11 mouse cellular contexts compared by ENCODE assay signal in the genomic region with DNA sequence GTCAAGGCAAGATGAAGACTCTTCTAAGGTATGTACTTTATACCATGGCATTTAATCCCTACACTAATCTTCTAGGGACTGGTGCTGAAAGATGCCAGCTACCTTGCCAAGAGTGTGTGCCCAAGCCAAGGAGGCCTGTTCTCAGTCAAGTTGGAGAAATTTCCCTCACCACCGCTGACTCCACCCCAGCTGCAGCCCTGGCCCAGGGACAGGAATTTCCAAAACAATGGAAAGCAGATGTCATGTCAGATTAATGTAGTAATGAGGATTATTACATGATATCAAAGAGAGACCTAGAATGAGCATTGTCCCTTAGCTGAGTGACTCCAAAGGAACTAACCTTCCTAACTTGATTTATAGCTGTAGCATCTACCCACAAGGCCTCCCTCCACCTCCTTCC. TPM values are rescaled to one million over a fixed set of nuclear protein-coding genes. Genes with fewer than 3 reads are reported as not detected.
A peak's percentile ranks its signal among the peaks of the same experiment; 100 is the strongest.
DNase-seq lines count a peak whose midpoint lies in the region; ATAC-seq and TF ChIP-seq lines count a peak whose summit lies in the region.
"Had no signal": no experiment of that assay in that cellular context is flagged by ENCODE, and none has a peak within 500 bp of the region (broad histone marks: within the 10 kb centered on the region; RNA-seq: fewer than 3 reads in every experiment).

No protein-coding gene starts in this region.

- peak; percentile 93 for DNase-seq in heart, adult 11 months
- no peak for DNase-seq in heart, embryonic 10.5 days (ENCODE audit: low spot score)
- DNase-seq in adipocyte (ENCODE audit: low spot score): peak; percentile 31
- DNase-seq in lung, postnatal 36 days: peak; percentile 76
- no peak for DNase-seq in stomach, postnatal 0 days (ENCODE audit: low spot score)
- no peak for DNase-seq in thymus, postnatal 4 days
- DNase-seq in left cerebral cortex, adult 8-10 months (ENCODE audit: low spot score in 2 of 2): no peak

- peak; percentile 9 to 23; a peak in 1 of 4 replicates for ATAC-seq in hematopoietic stem cell, adult 5-6 weeks (replicated peaks in 1 of 2; ENCODE audit: insufficient read depth in 1 of 2, low FRiP score in 2 of 2, low TSS enrichment in 1 of 2, low read depth in 1 of 2, poor library complexity in 2 of 2, severe bottlenecking in 2 of 2)
- no peak for ATAC-seq in stomach, postnatal 0 days (ENCODE audit: low FRiP score, low TSS enrichment)

- H3K9me3 ChIP-seq in heart, embryonic 10.5 days: no peaks in the 10 kb centered on the region
- no peaks in the 10 kb centered on the region for H3K9me3 ChIP-seq in stomach, postnatal 0 days (ENCODE audit: control insufficient read depth, low read length)
- H3K9me3 ChIP-seq: neural tube, embryonic 13.5 days had no signal

- H3K9ac ChIP-seq in stomach, postnatal 0 days (ENCODE audit: low read length): no peak overlapping the region
- H3K9ac ChIP-seq: neural tube, embryonic 13.5 days had no signal

- H3K36me3 ChIP-seq in heart, embryonic 10.5 days: no peaks in the 10 kb centered on the region
- H3K36me3 ChIP-seq in stomach, postnatal 0 days (ENCODE audit: control insufficient read depth, insufficient read depth, low read length): no peaks in the 10 kb centered on the region
- H3K36me3 ChIP-seq: neural tube, embryonic 13.5 days had no signal

- no peak overlapping the region for H3K27ac ChIP-seq in heart, embryonic 10.5 days
- H3K27ac ChIP-seq in stomach, postnatal 0 days (replicated peaks): no peak overlapping the region
- H3K27ac ChIP-seq: neural tube, embryonic 13.5 days had no signal

- TF ChIP-seq CTCF in stomach, postnatal 0 days (IDR thresholded peaks at IDR 0.05; ENCODE audit: low read depth): no peak

- H3K4me1 ChIP-seq in heart, embryonic 10.5 days: peaks cover 24% of the 10 kb centered on the region
- peaks cover 9% of the 10 kb centered on the region; the same call in 1 of the 2 replicates for H3K4me1 ChIP-seq in stomach, postnatal 0 days (replicated peaks; ENCODE audit: control insufficient read depth, insufficient read depth)

- no peaks in the 10 kb centered on the region for H3K27me3 ChIP-seq in heart, embryonic 10.5 days (ENCODE audit: insufficient read depth, poor library complexity, severe bottlenecking)
- H3K27me3 ChIP-seq in stomach, postnatal 0 days (ENCODE audit: control insufficient read depth, insufficient read depth, low read length): no peaks in the 10 kb centered on the region

- no peak for TF ChIP-seq EP300 in stomach, postnatal 0 days (optimal IDR thresholded peaks at IDR 0.05)

- no peak overlapping the region for H3K4me2 ChIP-seq in stomach, postnatal 0 days (replicated peaks; ENCODE audit: low read depth)
- H3K4me2 ChIP-seq: neural tube, embryonic 13.5 days had no signal

- H3K4me3 ChIP-seq in heart, embryonic 10.5 days: no peak overlapping the region
- H3K4me3 ChIP-seq in stomach, postnatal 0 days (ENCODE audit: low read depth, low read length): no peak overlapping the region
- H3K4me3 ChIP-seq: neural tube, embryonic 13.5 days had no signal

- WGBS in heart, embryonic 10.5 days: 67% methylated on average over 1 of the region's 1 CpGs
- WGBS in stomach, postnatal 0 days: 48% methylated on average over 1 of the region's 1 CpGs

RNA-seq across cellular contexts. Expression of gene Stx3, which starts 8.3 kb away (rescaled TPM):
- polyA plus RNA-seq in heart, embryonic 10.5 days (2016; fragmentation: Nextera tagmentation; extraction: Ambion mirVana): 7.5 and 11.6 TPM in 2 replicates
- total RNA-seq in hematopoietic stem cell, adult 5-6 weeks (2017): 13.1 and 14.9 TPM in 2 replicates
- 17.9 and 18.7 TPM in 2 replicates for polyA plus RNA-seq in stomach, postnatal 0 days (2015; fragmentation: Nextera tagmentation; extraction: Ambion mirVana)
- 10 to 100 TPM; 27.7 to 33.8 (median 29.7) TPM for total RNA-seq in left cerebral cortex, adult 8-10 months (2022)

RNA-seq across cellular contexts. Expression of gene Olfr1417, which starts 28.2 kb away (rescaled TPM):
- not detected in 2 replicates for polyA plus RNA-seq in heart, embryonic 10.5 days (2016; fragmentation: Nextera tagmentation; extraction: Ambion mirVana)
- not detected in 2 replicates for total RNA-seq in hematopoietic stem cell, adult 5-6 weeks (2017)
- polyA plus RNA-seq in stomach, postnatal 0 days (2015; fragmentation: Nextera tagmentation; extraction: Ambion mirVana): not detected in 2 replicates
- total RNA-seq in left cerebral cortex, adult 8-10 months (2022): not detected
- total RNA-seq: left cerebral cortex, postnatal 25 days had no signal
- polyA plus RNA-seq: macrophage; neural tube, embryonic 13.5 days had no signal

RNA-seq across cellular contexts. Expression of gene Mrpl16, which starts 40.7 kb away (rescaled TPM):
- polyA plus RNA-seq in heart, embryonic 10.5 days (2016; fragmentation: Nextera tagmentation; extraction: Ambion mirVana): 73.0 and 74.7 TPM in 2 replicates
- total RNA-seq in hematopoietic stem cell, adult 5-6 weeks (2017): 60.9 and 76.5 TPM in 2 replicates
- 49.2 and 51.4 TPM in 2 replicates for polyA plus RNA-seq in stomach, postnatal 0 days (2015; fragmentation: Nextera tagmentation; extraction: Ambion mirVana)
- total RNA-seq in left cerebral cortex, adult 8-10 months (2022): 10 to 100 TPM; 36.1 to 45.6 (median 42.7) TPM

RNA-seq across cellular contexts. Expression of gene Olfr1418, which starts 50.0 kb away (rescaled TPM):
- not detected in 2 replicates for polyA plus RNA-seq in heart, embryonic 10.5 days (2016; fragmentation: Nextera tagmentation; extraction: Ambion mirVana)
- not detected in 2 replicates for total RNA-seq in hematopoietic stem cell, adult 5-6 weeks (2017)
- polyA plus RNA-seq in stomach, postnatal 0 days (2015; fragmentation: Nextera tagmentation; extraction: Ambion mirVana): not detected in 2 replicates
- total RNA-seq in left cerebral cortex, adult 8-10 months (2022): not detected
- total RNA-seq: left cerebral cortex, postnatal 25 days had no signal
- polyA plus RNA-seq: macrophage; neural tube, embryonic 13.5 days had no signal

Comparison
In these comparisons a context has a peak if more than half of its experiments do, and no peak if none do; other contexts are left out.
1. DNase-seq: peak in heart, adult 11 months (single experiment), adipocyte (single experiment) and lung, postnatal 36 days (single experiment); none in heart, embryonic 10.5 days (single experiment), stomach, postnatal 0 days (single experiment), thymus, postnatal 4 days (single experiment) and left cerebral cortex, adult 8-10 months (0 of 2).